Mouse (Mus musculus): ENCODE data around the gene Ier3. TPM values are rescaled to one million over a fixed set of nuclear protein-coding genes. Genes with fewer than 3 reads are reported as not detected.

The Ier3 gene
- 13.7 and 14.7 TPM in 2 replicates for polyA plus RNA-seq (2015; fragmentation: Nextera tagmentation; extraction: Ambion mirVana)

DNA sequence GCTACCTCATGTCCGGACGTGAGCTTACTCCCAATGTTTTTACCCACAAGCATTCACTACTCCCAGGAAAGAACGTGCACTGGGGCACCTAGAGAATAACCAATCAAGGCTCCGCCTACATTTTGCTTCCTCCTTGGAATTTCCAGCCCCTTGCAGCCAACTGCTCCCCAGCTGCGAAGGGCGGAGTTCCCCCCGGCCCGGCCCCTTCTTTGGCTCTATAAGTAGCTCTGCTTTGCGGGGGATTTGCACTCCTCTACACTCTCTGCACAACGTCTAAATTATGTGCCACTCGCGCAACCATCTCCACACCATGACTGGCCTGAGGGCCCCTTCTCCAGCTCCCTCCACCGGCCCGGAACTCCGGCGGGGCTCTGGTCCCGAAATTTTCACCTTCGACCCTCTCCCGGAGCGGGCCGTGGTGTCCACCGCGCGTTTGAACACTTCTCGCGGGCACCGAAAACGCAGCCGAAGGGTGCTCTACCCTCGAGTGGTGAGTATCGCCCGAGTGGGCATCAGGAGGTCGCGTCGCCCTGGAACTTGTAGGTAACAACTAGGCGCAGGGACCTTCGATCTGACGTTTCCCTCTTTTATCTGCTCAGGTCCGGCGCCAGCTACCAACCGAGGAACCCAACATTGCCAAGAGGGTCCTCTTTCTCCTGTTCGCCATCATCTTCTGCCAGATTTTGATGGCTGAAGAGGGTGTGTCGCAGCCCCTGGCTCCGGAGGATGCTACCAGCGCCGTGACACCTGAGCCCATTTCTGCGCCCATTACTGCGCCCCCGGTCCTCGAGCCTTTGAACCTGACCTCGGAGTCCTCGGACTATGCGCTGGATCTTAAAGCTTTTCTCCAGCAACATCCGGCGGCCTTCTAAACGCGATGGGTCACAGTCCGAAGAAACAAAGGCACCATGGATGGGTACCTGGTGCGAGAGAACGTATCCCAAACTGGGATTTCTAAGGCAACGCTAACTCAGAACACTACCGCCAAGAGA is at the start of gene Ier3:
Gene Ier3 (plus strand): TSS at position 246 of the 992 bp plus-strand sequence.
- WGBS: under 1% methylated on average over 62 of the region's 62 CpGs
- H3K4me3 ChIP-seq: peak within 1 kb of the TSS; percentile 66
- peak within 1 kb of the TSS; percentile 22; the same call in 1 of the 2 replicates for H3K27ac ChIP-seq
- H3K27me3 ChIP-seq: no peaks in the 10 kb centered on the region
- no peaks in the 10 kb centered on the region for H3K9me3 ChIP-seq
- H3K9ac ChIP-seq: peak within 1 kb of the TSS; percentile 75
- peak; percentile 49 for ATAC-seq (ENCODE audit: low FRiP score, low read depth)
- peak within 1 kb of the TSS; percentile 97 for H3K4me2 ChIP-seq (replicated peaks)
- H3K36me3 ChIP-seq: peaks cover 19% of the 10 kb centered on the region
- H3K4me1 ChIP-seq: peaks cover 43% of the 10 kb centered on the region

GRCm38 (mm10) chr17:35776811-35777609 is 44.5 kb upstream of the Ier3 start:
- Histone ChIP-seq H3K4me2 (replicated peaks) (no peak overlapping the region), H3K27ac (peak overlapping the region; percentile 6; the same call in 1 of the 2 replicates), H3K9ac (no peak overlapping the region), H3K4me1 (peaks cover 13% of the 10 kb centered on the region), H3K27me3 (no peaks in the 10 kb centered on the region), H3K4me3 (no peak overlapping the region), H3K9me3 (no peaks in the 10 kb centered on the region), H3K36me3 (no peaks in the 10 kb centered on the region)
- ATAC-seq (ENCODE audit: low FRiP score, low read depth): peak; percentile 28; the same call in 1 of the 2 replicates
- 51% methylated on average over 13 of the region's 13 CpGs for WGBS

- ATAC-seq (ENCODE audit: low FRiP score, low read depth): no peak
- no peak overlapping the region for H3K4me3 ChIP-seq
- no peak overlapping the region for H3K27ac ChIP-seq
- WGBS: 65% methylated on average over 6 of the region's 6 CpGs
- H3K9me3 ChIP-seq: no peaks in the 10 kb centered on the region
- no peaks in the 10 kb centered on the region for H3K27me3 ChIP-seq
- H3K4me1 ChIP-seq: peaks cover 13% of the 10 kb centered on the region
- H3K9ac ChIP-seq: no peak overlapping the region
- no peaks in the 10 kb centered on the region for H3K36me3 ChIP-seq
- H3K4me2 ChIP-seq (replicated peaks): no peak overlapping the region
Observed at GRCm38 (mm10) chr17:35778965-35779364, 42.5 kb upstream of the Ier3 start.

- no peaks in the 10 kb centered on the region for H3K36me3 ChIP-seq
- no peak overlapping the region for H3K27ac ChIP-seq
- no peak overlapping the region for H3K4me3 ChIP-seq
- H3K9ac ChIP-seq: no peak overlapping the region
- peaks cover 13% of the 10 kb centered on the region for H3K4me1 ChIP-seq
- WGBS: 68% methylated on average over 10 of the region's 10 CpGs
- H3K4me2 ChIP-seq (replicated peaks): no peak overlapping the region
- ATAC-seq (ENCODE audit: low FRiP score, low read depth): no peak
- H3K27me3 ChIP-seq: no peaks in the 10 kb centered on the region
- no peaks in the 10 kb centered on the region for H3K9me3 ChIP-seq
Observed at GRCm38 (mm10) chr17:35779466-35780205, 41.8 kb upstream of the Ier3 start.

DNA sequence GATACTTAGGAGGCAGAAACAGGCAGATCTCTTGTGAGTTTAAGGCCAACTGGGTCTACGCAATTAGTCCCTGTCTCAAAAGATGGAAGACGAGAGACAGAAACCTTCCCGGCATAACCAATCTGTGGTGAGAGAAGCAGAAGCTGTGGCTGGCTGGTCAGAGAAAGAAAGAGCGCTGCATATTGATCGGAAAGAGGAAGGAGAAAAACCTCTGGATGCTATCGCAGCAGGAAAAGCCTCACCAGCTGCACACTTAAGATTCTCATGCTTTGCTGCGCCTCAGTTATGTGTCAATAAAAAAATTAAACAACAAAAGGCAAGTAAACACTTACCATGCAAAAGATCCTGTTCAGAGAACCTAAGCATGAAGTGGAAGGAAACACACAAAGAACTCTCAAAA is 41.1 kb upstream of the Ier3 start:
- no peak overlapping the region for H3K9ac ChIP-seq
- ATAC-seq (ENCODE audit: low FRiP score, low read depth): no peak
- no peaks in the 10 kb centered on the region for H3K9me3 ChIP-seq
- H3K4me1 ChIP-seq: peaks cover 13% of the 10 kb centered on the region
- H3K36me3 ChIP-seq: no peaks in the 10 kb centered on the region
- no peak overlapping the region for H3K4me2 ChIP-seq (replicated peaks)
- H3K27me3 ChIP-seq: no peaks in the 10 kb centered on the region
- no peak overlapping the region for H3K27ac ChIP-seq
- no peak overlapping the region for H3K4me3 ChIP-seq
- 89% methylated on average over 7 of the region's 7 CpGs for WGBS

DNA sequence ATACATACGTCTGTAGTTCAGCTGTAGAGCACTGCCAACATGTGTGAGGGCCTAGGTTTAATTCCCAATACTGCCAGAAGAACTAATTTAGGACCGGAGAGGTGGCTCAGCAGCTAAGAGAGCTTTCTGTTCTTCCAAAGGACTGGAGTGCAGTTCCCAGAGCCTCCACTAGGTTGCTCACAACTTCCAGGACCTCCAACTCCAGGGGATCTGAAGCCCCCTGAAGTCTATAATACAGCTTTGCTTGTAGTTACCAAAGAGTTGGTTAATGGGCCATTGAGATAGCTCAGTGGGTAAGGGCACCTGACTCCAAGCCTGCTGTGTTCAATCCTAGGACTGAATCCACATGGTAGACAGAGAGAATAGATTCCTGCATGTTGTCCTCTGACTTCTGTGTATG is 39.1 kb upstream of the Ier3 start:
- no peaks in the 10 kb centered on the region for H3K9me3 ChIP-seq
- H3K4me1 ChIP-seq: peaks cover 4% of the 10 kb centered on the region
- WGBS: 73% methylated on average over 2 of the region's 2 CpGs
- H3K27ac ChIP-seq: no peak overlapping the region
- H3K27me3 ChIP-seq: no peaks in the 10 kb centered on the region
- no peaks in the 10 kb centered on the region for H3K36me3 ChIP-seq
- no peak overlapping the region for H3K9ac ChIP-seq
- ATAC-seq (ENCODE audit: low FRiP score, low read depth): no peak
- no peak overlapping the region for H3K4me2 ChIP-seq (replicated peaks)
- H3K4me3 ChIP-seq: no peak overlapping the region

DNA sequence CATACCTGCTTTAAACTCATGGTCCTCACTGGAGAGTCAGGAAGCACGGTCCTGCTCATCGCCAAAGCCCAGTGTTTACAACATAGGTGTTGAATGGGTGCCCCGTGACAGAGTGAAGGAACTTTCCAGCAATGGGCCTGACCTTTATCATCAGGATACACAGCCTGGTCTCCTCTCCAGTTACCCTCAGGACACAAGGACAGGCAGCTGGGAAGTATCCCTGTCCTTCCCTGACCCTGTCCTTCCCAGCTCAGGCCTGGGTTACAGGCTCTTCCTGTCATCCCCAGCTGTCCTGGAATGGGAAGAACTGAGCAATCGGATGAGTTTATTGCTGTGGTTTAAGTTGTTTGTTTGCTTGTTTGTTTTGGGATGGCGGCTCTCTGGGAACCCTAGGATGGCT is 38.6 kb upstream of the Ier3 start:
- Histone ChIP-seq H3K4me2 (replicated peaks) (no peak overlapping the region), H3K4me1 (no peaks in the 10 kb centered on the region), H3K4me3 (no peak overlapping the region), H3K9ac (no peak overlapping the region), H3K9me3 (no peaks in the 10 kb centered on the region), H3K36me3 (no peaks in the 10 kb centered on the region), H3K27me3 (no peaks in the 10 kb centered on the region), H3K27ac (no peak overlapping the region)
- WGBS: 80% methylated on average over 5 of the region's 5 CpGs
- no peak for ATAC-seq (ENCODE audit: low FRiP score, low read depth)

- no peak overlapping the region for H3K27ac ChIP-seq
- H3K9me3 ChIP-seq: no peaks in the 10 kb centered on the region
- no peak for ATAC-seq (ENCODE audit: low FRiP score, low read depth)
- no peak overlapping the region for H3K4me2 ChIP-seq (replicated peaks)
- H3K4me3 ChIP-seq: no peak overlapping the region
- no peaks in the 10 kb centered on the region for H3K36me3 ChIP-seq
- no peaks in the 10 kb centered on the region for H3K4me1 ChIP-seq
- H3K27me3 ChIP-seq: no peaks in the 10 kb centered on the region
- 83% methylated on average over 6 of the region's 6 CpGs for WGBS
- no peak overlapping the region for H3K9ac ChIP-seq
Observed at GRCm38 (mm10) chr17:35783944-35784343, 37.5 kb upstream of the Ier3 start.

GRCm38 (mm10) chr17:35785140-35785539 is 36.3 kb upstream of the Ier3 start:
- ATAC-seq (ENCODE audit: low FRiP score, low read depth): no peak

DNA sequence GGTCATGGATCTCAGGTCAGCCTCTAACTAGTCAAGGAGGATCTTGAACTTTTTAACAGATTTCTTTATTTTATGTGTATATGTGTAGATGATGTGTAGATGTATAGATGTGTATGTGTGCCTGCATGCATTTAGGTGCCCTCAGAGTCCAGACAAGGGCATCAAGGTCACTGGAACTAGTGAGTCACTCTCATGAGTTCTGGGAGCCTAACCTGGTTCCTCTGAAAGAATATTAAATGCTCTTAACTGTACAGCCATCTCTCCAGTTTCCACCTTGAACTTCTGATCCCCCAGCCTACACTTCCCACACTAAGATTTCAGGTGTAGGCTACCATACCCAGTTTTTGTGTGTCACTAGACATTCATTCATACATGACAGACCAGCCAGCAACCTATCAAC is 34.0 kb upstream of the Ier3 start:
- no peaks in the 10 kb centered on the region for H3K36me3 ChIP-seq
- H3K4me3 ChIP-seq: no peak overlapping the region
- H3K27ac ChIP-seq: no peak overlapping the region
- H3K4me1 ChIP-seq: no peaks in the 10 kb centered on the region
- H3K4me2 ChIP-seq (replicated peaks): no peak overlapping the region
- no peak overlapping the region for H3K9ac ChIP-seq
- no peaks in the 10 kb centered on the region for H3K9me3 ChIP-seq
- no peaks in the 10 kb centered on the region for H3K27me3 ChIP-seq
- no peak for ATAC-seq (ENCODE audit: low FRiP score, low read depth)

More at GRCm38 (mm10) chr17:35785140-35785539, 36.3 kb upstream of the Ier3 start:
- Histone ChIP-seq H3K36me3 (no peaks in the 10 kb centered on the region), H3K9ac (no peak overlapping the region), H3K4me2 (replicated peaks) (no peak overlapping the region), H3K4me1 (no peaks in the 10 kb centered on the region), H3K9me3 (no peaks in the 10 kb centered on the region), H3K27me3 (no peaks in the 10 kb centered on the region), H3K27ac (no peak overlapping the region), H3K4me3 (no peak overlapping the region)
- 85% methylated on average over 4 of the region's 4 CpGs for WGBS

- Histone ChIP-seq H3K4me2 (replicated peaks) (no peak overlapping the region), H3K4me1 (no peaks in the 10 kb centered on the region), H3K4me3 (no peak overlapping the region), H3K27me3 (no peaks in the 10 kb centered on the region), H3K9me3 (no peaks in the 10 kb centered on the region), H3K9ac (no peak overlapping the region), H3K36me3 (no peaks in the 10 kb centered on the region), H3K27ac (no peak overlapping the region)
- no peak for ATAC-seq (ENCODE audit: low FRiP score, low read depth)
- WGBS: 77% methylated on average over 3 of the region's 3 CpGs
Observed at GRCm38 (mm10) chr17:35788025-35788424, 33.5 kb upstream of the Ier3 start.
